Mouse (Mus musculus): ENCODE results near the gene Pkd1. TPM values are rescaled to one million over a fixed set of nuclear protein-coding genes. Genes with fewer than 3 reads are reported as not detected.

The Pkd1 gene
- total and polyA plus RNA-seq, 3 experiments: 5.0 to 28.0 (median 5.8) TPM

DNA sequence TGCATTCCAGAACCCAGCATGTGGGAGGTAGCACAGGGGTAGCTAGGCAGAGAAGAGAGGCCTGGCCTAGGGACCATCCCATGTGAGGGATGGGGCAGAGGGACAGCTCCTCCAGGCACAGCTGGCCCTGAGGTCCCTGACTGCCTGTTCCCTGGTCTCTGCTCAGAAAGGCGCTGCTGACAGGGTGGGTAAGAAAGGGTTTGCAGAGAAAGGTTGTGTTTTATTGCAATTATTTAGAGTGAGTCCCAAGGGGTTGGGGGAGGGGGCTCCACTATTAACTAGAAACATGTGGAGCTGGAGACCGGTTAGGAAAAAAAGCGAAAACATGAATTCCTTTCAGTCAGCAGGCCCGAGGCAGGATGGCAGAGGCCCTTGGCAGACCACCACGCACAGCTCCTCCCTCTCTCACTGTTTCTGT is 89.9 kb downstream of the Pkd1 start:
- H3K36me3 ChIP-seq (replicated peaks): peaks cover 38% of the 10 kb centered on the region
- TF ChIP-seq GATA1 (IDR thresholded peaks at IDR 0.05; ENCODE audit: borderline replicate concordance, low read length): no peak
- no peak for TF ChIP-seq GATA2 (IDR thresholded peaks at IDR 0.05; ENCODE audit: borderline replicate concordance, low read depth, low read length)
- TF ChIP-seq TAL1 (conservative IDR thresholded peaks at IDR 0.05; ENCODE audit: low read depth, low read length): no peak
- no peak for TF ChIP-seq CTCF (IDR thresholded peaks at IDR 0.05; ENCODE audit: low read depth, low read length)
- TF ChIP-seq POLR2AphosphoS5 (IDR thresholded peaks at IDR 0.05; ENCODE audit: insufficient replicate concordance, low read depth, low read length): no peak
- peaks cover 31% of the 10 kb centered on the region for H3K27me3 ChIP-seq (ENCODE audit: insufficient read depth, low read length)
- ATAC-seq (ENCODE audit: extremely low read depth, insufficient number of reproducible peaks, low FRiP score, poor library complexity, severe bottlenecking) (no peak), DNase-seq (ENCODE audit: low spot score) (no peak)
- no peak overlapping the region for H3K4me3 ChIP-seq (ENCODE audit: low read depth, low read length)
- peaks cover 9% of the 10 kb centered on the region for H3K4me1 ChIP-seq (ENCODE audit: insufficient read depth, low read depth, low read length)
- H3K9me3 ChIP-seq (replicated peaks): no peaks in the 10 kb centered on the region

DNA sequence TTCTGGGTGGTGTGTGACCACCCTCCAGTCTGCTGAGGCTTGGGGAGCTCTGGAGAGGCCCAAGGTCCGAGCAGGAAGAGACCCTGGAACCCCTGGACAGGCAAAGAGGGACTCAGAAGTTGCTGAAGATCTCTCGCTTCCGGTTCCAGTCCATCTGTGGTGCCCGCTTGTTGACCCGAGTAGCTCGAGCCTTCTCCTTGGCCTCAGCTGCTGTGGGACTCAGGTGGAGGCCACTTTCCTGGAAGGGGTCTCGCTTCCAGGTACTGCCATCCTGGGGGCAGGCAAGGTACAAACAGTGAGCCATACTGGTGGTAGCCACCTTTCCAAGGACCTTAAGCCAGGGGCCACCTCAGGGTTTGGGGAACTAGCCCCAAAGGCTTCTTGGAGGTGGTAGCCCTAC is 90.5 kb downstream of the Pkd1 start:
- ATAC-seq (ENCODE audit: extremely low read depth, insufficient number of reproducible peaks, low FRiP score, poor library complexity, severe bottlenecking) (no peak), DNase-seq (ENCODE audit: low spot score) (no peak)
- Histone ChIP-seq H3K36me3 (replicated peaks) (peaks cover 33% of the 10 kb centered on the region), H3K27me3 (ENCODE audit: insufficient read depth, low read length) (peaks cover 37% of the 10 kb centered on the region), H3K4me1 (ENCODE audit: insufficient read depth, low read depth, low read length) (peaks cover 9% of the 10 kb centered on the region), H3K4me3 (ENCODE audit: low read depth, low read length) (no peak overlapping the region), H3K9me3 (replicated peaks) (no peaks in the 10 kb centered on the region)
- no peak for TF ChIP-seq CTCF (IDR thresholded peaks at IDR 0.05; ENCODE audit: low read depth, low read length)

DNA sequence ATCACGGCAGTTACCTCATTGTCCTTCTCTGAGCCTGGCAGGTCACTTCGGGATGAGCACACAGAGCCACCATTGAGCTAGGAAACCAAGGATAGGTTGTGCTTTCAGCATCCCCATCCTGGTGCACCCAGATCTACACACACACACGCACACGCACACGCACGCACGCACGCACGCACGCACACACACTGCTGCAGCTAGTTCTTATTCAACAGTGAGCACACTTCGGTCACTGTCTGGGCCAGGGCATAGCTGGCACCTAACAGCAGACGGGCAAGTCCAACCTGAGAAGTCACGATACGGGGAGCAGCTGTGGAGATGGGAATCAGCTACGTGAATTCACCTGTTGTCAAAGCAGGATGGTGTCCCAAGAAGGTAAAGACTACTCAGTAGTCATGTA is 90.9 kb downstream of the Pkd1 start:
- peaks cover 28% of the 10 kb centered on the region for H3K36me3 ChIP-seq (replicated peaks)

DNA sequence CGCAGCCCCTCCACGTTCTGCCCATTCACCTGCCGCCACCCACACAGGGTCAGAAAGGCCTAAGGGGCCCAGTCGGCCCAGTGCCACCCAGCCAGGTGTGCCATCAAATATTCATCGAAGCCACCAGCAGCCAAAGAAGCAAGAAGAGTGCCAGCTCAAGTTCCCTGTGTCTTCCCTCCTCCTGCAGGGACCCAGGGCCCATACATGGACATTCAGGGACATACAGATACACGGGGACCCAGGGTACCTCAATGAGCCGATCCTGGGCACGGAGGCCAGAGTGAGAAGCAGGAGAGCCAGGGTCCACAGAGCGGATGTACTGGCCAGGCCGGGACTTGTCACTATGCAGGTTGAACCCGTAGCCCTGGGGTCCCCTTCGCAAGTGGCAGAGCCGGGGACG is 92.3 kb downstream of the Pkd1 start:
- Histone ChIP-seq H3K4me1 (ENCODE audit: insufficient read depth, low read depth, low read length) (0 out of 2 replicates have a peak, but pooled peaks cover 3% of the 10 kb centered on the region), H3K27me3 (ENCODE audit: insufficient read depth, low read length) (peaks cover 51% of the 10 kb centered on the region), H3K36me3 (replicated peaks) (peaks cover 16% of the 10 kb centered on the region), H3K9me3 (replicated peaks) (no peaks in the 10 kb centered on the region), H3K4me3 (ENCODE audit: low read depth, low read length) (no peak overlapping the region)
- TF ChIP-seq GATA1 (IDR thresholded peaks at IDR 0.05; ENCODE audit: borderline replicate concordance, low read length): no peak
- TF ChIP-seq TAL1 (conservative IDR thresholded peaks at IDR 0.05; ENCODE audit: low read depth, low read length): no peak
- no peak for TF ChIP-seq CTCF (IDR thresholded peaks at IDR 0.05; ENCODE audit: low read depth, low read length)
- TF ChIP-seq POLR2AphosphoS5 (IDR thresholded peaks at IDR 0.05; ENCODE audit: insufficient replicate concordance, low read depth, low read length): no peak
- TF ChIP-seq GATA2 (IDR thresholded peaks at IDR 0.05; ENCODE audit: borderline replicate concordance, low read depth, low read length): no peak
- DNase-seq (ENCODE audit: low spot score) (no peak), ATAC-seq (ENCODE audit: extremely low read depth, insufficient number of reproducible peaks, low FRiP score, poor library complexity, severe bottlenecking) (no peak)

More for the DNA sequence above, 90.9 kb downstream of the Pkd1 start:
- DNase-seq (ENCODE audit: low spot score) (no peak), ATAC-seq (ENCODE audit: extremely low read depth, insufficient number of reproducible peaks, low FRiP score, poor library complexity, severe bottlenecking) (no peak)
- TF ChIP-seq POLR2AphosphoS5 (IDR thresholded peaks at IDR 0.05; ENCODE audit: insufficient replicate concordance, low read depth, low read length): no peak
- TF ChIP-seq CTCF (IDR thresholded peaks at IDR 0.05; ENCODE audit: low read depth, low read length): no peak
- no peak for TF ChIP-seq GATA1 (IDR thresholded peaks at IDR 0.05; ENCODE audit: borderline replicate concordance, low read length)
- no peak for TF ChIP-seq GATA2 (IDR thresholded peaks at IDR 0.05; ENCODE audit: borderline replicate concordance, low read depth, low read length)
- no peak for TF ChIP-seq TAL1 (conservative IDR thresholded peaks at IDR 0.05; ENCODE audit: low read depth, low read length)
- Histone ChIP-seq H3K4me3 (ENCODE audit: low read depth, low read length) (no peak overlapping the region), H3K4me1 (ENCODE audit: insufficient read depth, low read depth, low read length) (peaks cover 9% of the 10 kb centered on the region), H3K9me3 (replicated peaks) (no peaks in the 10 kb centered on the region), H3K27me3 (ENCODE audit: insufficient read depth, low read length) (peaks cover 41% of the 10 kb centered on the region)

DNA sequence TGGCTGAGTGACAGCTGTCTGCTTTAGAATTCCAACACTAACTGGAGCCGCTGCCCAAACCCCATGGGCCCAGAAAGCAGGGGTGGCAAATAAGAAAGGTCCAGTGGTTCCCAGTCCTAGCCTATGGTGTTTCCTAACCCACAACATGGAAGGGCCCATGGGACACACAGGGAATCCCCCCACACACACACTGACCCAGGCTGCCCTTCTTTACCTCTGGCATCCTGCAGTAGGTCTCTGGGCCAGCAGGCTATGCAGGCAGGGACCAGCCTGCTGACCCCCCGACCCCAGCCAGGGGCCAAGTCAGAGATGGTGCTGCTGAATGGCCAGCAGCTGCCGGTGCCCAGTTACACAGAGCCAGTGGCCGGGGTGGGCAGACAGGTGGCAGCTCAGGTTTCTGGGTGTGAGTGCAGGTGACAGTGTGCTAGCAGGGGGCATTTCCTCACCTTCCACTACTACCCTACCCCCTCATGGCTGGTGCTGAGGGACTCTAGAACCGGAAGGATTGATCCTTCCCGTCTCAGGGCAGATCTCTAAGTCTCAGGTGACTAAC is 93.2 kb downstream of the Pkd1 start:
- no peak for TF ChIP-seq POLR2AphosphoS5 (IDR thresholded peaks at IDR 0.05; ENCODE audit: insufficient replicate concordance, low read depth, low read length)
- no peak for TF ChIP-seq GATA2 (IDR thresholded peaks at IDR 0.05; ENCODE audit: borderline replicate concordance, low read depth, low read length)
- Histone ChIP-seq H3K4me3 (ENCODE audit: low read depth, low read length) (no peak overlapping the region), H3K4me1 (ENCODE audit: insufficient read depth, low read depth, low read length) (0 out of 2 replicates have a peak, but pooled peaks cover 3% of the 10 kb centered on the region), H3K27me3 (ENCODE audit: insufficient read depth, low read length) (peaks cover 61% of the 10 kb centered on the region), H3K9me3 (replicated peaks) (no peaks in the 10 kb centered on the region), H3K36me3 (replicated peaks) (peaks cover 14% of the 10 kb centered on the region)
- DNase-seq (ENCODE audit: low spot score): no peak
- no peak for ATAC-seq (ENCODE audit: extremely low read depth, insufficient number of reproducible peaks, low FRiP score, poor library complexity, severe bottlenecking)

DNA sequence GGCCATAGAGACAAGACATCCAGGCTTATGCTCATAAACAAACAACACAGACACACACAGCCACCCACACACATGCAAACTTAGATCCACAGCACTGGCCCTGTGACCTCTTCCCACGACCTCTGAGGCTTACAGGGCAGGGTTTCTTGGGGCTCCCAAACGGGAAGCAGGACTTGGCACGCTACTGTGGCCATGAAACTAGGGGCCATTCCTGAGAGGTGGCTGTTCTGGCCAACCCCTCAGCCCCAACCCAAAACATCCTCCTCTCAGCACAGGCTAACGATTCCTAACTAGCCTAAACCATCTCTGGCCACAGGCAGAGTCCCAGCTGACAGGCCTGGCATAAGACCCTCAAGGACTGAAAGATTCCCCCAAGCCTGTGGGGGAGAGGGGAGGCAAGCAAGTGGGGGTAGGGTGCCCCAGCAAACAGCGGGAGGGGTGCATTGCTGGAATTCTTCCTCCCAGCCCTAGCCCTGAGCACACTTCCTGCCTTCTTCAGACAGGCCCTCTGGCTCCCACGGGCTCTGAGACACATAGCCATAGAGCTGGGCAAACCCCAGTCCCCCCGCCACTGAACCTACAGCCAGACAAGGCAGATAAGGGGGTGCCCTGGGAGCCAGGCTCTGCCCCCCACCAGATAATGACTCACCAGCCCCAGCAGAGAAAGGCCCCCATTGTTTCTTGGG is 94.5 kb downstream of the Pkd1 start:
- no peaks in the 10 kb centered on the region for H3K9me3 ChIP-seq (replicated peaks)
- peaks cover 3% of the 10 kb centered on the region for H3K36me3 ChIP-seq (replicated peaks)
- H3K4me1 ChIP-seq (ENCODE audit: insufficient read depth, low read depth, low read length): 0 out of 2 replicates have a peak, but pooled peaks cover 3% of the 10 kb centered on the region
- TF ChIP-seq GATA2 (IDR thresholded peaks at IDR 0.05; ENCODE audit: borderline replicate concordance, low read depth, low read length): no peak
- no peak for TF ChIP-seq CTCF (IDR thresholded peaks at IDR 0.05; ENCODE audit: low read depth, low read length)
- TF ChIP-seq POLR2AphosphoS5 (IDR thresholded peaks at IDR 0.05; ENCODE audit: insufficient replicate concordance, low read depth, low read length): no peak
- no peak for TF ChIP-seq TAL1 (conservative IDR thresholded peaks at IDR 0.05; ENCODE audit: low read depth, low read length)
- TF ChIP-seq GATA1 (IDR thresholded peaks at IDR 0.05; ENCODE audit: borderline replicate concordance, low read length): no peak
- no peak for DNase-seq (ENCODE audit: low spot score)
- peaks cover 72% of the 10 kb centered on the region for H3K27me3 ChIP-seq (ENCODE audit: insufficient read depth, low read length)
- ATAC-seq (ENCODE audit: extremely low read depth, insufficient number of reproducible peaks, low FRiP score, poor library complexity, severe bottlenecking): no peak
- H3K4me3 ChIP-seq (ENCODE audit: low read depth, low read length): no peak overlapping the region

Data from G1E (cell line).